Mouse (Mus musculus): ENCODE measurements at regions not wholly inside any gene's neighbourhood (a gene's known extent, or its start where the extent isn't known, plus 50 kb on each side); places are given as distances from the start of the nearest gene placed in this dataset.
A peak's percentile ranks its signal among the peaks of the same experiment; 100 is the strongest.

DNA sequence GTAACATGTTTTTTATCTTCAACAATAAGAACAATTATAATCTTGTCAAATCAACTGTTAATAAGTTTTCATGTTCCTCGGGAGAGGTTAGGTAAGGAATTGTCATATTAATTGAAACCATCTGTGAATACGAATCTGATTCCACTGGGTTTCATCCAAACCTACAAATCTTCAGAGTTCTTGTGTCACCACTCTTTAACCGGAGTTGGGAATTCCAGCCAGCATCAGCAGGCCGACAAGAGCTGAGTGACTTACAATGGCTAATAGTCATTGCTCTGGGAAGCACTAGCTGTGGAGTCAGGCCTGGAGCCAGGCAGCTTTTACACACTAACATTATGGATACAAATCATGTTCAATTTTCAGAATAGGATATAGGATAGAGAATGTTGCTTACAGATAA lies 273.3 kb downstream of the Isl1 start:
- no peak overlapping the region for H3K4me2 ChIP-seq (ENCODE audit: low read depth)
- DNase-seq (ENCODE audit: low spot score) (no peak), ATAC-seq (ENCODE audit: insufficient read depth, low FRiP score, low TSS enrichment) (no peak)
- no peaks in the 10 kb centered on the region for H3K27me3 ChIP-seq (ENCODE audit: control insufficient read depth, insufficient read depth, low read length)
- no peaks in the 10 kb centered on the region for H3K9me3 ChIP-seq (ENCODE audit: control insufficient read depth, low read length)
- no peak overlapping the region for H3K9ac ChIP-seq (ENCODE audit: low read length)
- 71% methylated on average over 4 of the region's 4 CpGs for WGBS
- H3K4me3 ChIP-seq (ENCODE audit: low read depth, low read length), result no peak overlapping the region
- H3K27ac ChIP-seq (ENCODE audit: low read depth, low read length), result no peak overlapping the region
- no peaks in the 10 kb centered on the region for H3K4me1 ChIP-seq (ENCODE audit: control insufficient read depth, insufficient read depth, low read length)
- no peaks in the 10 kb centered on the region for H3K36me3 ChIP-seq (ENCODE audit: control insufficient read depth, insufficient read depth, low read length)

DNA sequence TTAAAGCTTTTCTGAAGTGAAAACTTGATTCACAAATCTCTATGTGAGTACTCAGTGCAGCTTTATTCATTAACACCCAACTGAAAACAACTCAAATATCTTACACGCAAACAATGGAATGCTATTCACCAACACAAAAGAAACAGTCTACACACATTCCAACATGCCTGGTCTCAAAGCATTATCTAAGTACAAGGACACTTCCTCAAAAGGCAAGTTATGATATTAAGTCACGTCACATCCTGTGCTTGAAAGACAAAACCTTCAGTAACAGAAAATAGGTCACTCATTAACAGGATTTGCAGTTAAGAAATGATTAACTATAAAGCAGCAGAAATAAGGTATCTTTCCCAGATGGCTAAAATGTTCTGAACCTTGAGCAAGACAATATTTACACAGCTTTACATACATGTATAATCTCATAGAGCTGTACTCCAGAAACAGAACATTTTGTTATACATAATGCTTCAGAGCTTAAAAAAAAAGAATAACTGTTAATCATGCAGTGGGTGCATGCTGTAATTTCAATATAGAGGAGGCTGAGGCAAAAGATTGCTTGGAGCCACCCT lies 279.3 kb downstream of the Isl1 start:
- Histone ChIP-seq H3K4me1 (ENCODE audit: control insufficient read depth, insufficient read depth, low read length) (no peaks in the 10 kb centered on the region), H3K9me3 (ENCODE audit: control insufficient read depth, low read length) (no peaks in the 10 kb centered on the region), H3K36me3 (ENCODE audit: control insufficient read depth, insufficient read depth, low read length) (no peaks in the 10 kb centered on the region), H3K27me3 (ENCODE audit: control insufficient read depth, insufficient read depth, low read length) (no peaks in the 10 kb centered on the region), H3K9ac (ENCODE audit: low read length) (no peak overlapping the region), H3K27ac (ENCODE audit: low read depth, low read length) (no peak overlapping the region), H3K4me3 (ENCODE audit: low read depth, low read length) (no peak overlapping the region), H3K4me2 (ENCODE audit: low read depth) (no peak overlapping the region)
- ATAC-seq (ENCODE audit: insufficient read depth, low FRiP score, low TSS enrichment), result no peak
- WGBS, result 85% methylated on average over 2 of the region's 2 CpGs
- DNase-seq (ENCODE audit: low spot score), result no peak

DNA sequence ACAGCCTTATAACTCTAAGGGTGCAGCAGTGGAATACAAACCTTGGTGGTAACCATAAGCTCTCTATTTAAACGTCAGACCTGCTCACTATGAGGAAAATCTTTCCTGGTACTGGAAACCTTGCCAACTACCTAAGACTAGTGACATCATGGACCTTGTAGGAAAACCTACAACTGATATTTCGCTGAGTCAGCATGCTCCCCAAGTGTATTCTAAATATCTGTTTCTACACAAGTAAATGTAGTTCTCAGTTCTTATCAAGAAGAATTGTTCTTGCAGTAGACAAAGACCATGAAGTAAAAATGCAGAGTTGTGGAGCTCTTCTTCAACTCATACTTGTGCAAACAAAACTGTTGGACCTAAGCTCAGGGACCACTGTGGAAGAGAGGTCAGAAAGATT lies 280.9 kb downstream of the Isl1 start:
- ATAC-seq (ENCODE audit: insufficient read depth, low FRiP score, low TSS enrichment) (no peak), DNase-seq (ENCODE audit: low spot score) (no peak)
- Histone ChIP-seq H3K4me2 (ENCODE audit: low read depth) (no peak overlapping the region), H3K27ac (ENCODE audit: low read depth, low read length) (no peak overlapping the region), H3K9me3 (ENCODE audit: control insufficient read depth, low read length) (no peaks in the 10 kb centered on the region), H3K4me1 (ENCODE audit: control insufficient read depth, insufficient read depth, low read length) (no peaks in the 10 kb centered on the region), H3K27me3 (ENCODE audit: control insufficient read depth, insufficient read depth, low read length) (no peaks in the 10 kb centered on the region), H3K9ac (ENCODE audit: low read length) (no peak overlapping the region), H3K4me3 (ENCODE audit: low read depth, low read length) (no peak overlapping the region), H3K36me3 (ENCODE audit: control insufficient read depth, insufficient read depth, low read length) (no peaks in the 10 kb centered on the region)
- 91% methylated on average over 2 of the region's 2 CpGs for WGBS

DNA sequence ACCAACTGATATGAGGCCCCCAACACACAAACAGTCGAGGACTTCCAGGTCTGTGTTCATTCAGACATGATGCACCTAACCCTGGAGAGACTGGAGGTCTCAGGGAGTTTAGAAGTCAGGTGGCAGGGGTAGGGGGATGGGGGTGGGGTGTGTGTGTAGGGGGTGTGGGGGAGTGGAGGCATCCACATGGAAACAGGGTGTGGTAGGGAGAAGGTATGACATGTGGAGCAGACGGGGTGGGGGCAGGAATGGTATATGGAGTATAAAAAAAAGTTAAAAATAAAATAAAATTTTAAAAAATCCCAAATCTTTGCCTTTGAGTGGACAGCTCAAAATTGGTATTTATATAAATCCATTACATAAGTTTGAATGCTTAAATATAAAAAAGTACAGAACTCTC lies 282.3 kb downstream of the Isl1 start:
- 86% methylated on average over 2 of the region's 2 CpGs for WGBS
- H3K36me3 ChIP-seq (ENCODE audit: control insufficient read depth, insufficient read depth, low read length), result no peaks in the 10 kb centered on the region
- H3K9me3 ChIP-seq (ENCODE audit: control insufficient read depth, low read length), result no peaks in the 10 kb centered on the region
- H3K27ac ChIP-seq (ENCODE audit: low read depth, low read length), result no peak overlapping the region
- no peaks in the 10 kb centered on the region for H3K4me1 ChIP-seq (ENCODE audit: control insufficient read depth, insufficient read depth, low read length)
- no peak overlapping the region for H3K4me3 ChIP-seq (ENCODE audit: low read depth, low read length)
- ATAC-seq (ENCODE audit: insufficient read depth, low FRiP score, low TSS enrichment), result peak; percentile 56; the same call in 1 of the 2 replicates
- H3K27me3 ChIP-seq (ENCODE audit: control insufficient read depth, insufficient read depth, low read length), result no peaks in the 10 kb centered on the region
- H3K9ac ChIP-seq (ENCODE audit: low read length), result no peak overlapping the region
- DNase-seq (ENCODE audit: low spot score), result no peak
- no peak overlapping the region for H3K4me2 ChIP-seq (ENCODE audit: low read depth)

DNA sequence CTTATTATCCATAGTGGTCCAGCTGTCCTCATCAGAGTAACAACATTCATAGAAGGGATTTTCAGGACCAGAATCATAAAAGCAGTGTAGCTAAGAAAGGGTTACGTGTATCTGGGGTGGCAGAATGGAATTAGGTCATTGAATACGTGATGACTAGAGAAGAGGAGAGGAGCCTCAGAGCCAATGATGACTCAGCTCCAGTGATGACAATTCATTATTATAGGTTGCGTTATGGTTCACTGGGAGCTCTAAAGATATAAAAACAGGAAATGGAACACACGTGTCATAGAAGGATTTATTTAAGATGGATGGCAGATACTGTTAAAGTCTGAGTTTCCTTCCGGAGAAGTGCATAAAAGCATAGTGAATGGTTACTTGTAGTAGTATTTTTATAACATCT lies 291.6 kb downstream of the Isl1 start:
- no peak for ATAC-seq (ENCODE audit: insufficient read depth, low FRiP score, low TSS enrichment)
- WGBS, result 73% methylated on average over 5 of the region's 5 CpGs

DNA sequence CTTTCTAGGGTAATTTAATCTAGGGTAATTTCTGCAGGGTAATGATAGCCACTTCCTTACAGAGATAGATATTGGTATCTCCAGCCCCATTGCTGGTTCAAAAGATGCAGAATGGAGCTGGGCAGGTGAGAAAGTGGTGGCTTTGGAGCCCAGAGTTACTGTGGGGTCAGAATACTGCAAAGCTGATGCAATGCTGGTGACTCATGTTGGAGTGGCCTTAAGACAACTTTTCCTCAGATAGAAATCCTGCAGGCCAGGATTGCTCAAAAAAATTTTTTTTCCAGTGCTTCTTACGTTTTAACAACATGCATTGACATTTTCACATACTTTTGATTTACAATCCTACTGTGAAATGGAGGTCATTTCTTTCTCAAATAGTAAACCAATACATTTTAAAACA lies 305.8 kb downstream of the Isl1 start:
- WGBS, result 66% methylated on average over 1 of the region's 1 CpGs
- DNase-seq (ENCODE audit: low spot score) (no peak), ATAC-seq (ENCODE audit: insufficient read depth, low FRiP score, low TSS enrichment) (no peak)
- Histone ChIP-seq H3K4me3 (ENCODE audit: low read depth, low read length) (no peak overlapping the region), H3K36me3 (ENCODE audit: control insufficient read depth, insufficient read depth, low read length) (no peaks in the 10 kb centered on the region), H3K4me2 (ENCODE audit: low read depth) (no peak overlapping the region), H3K27ac (ENCODE audit: low read depth, low read length) (no peak overlapping the region), H3K4me1 (ENCODE audit: control insufficient read depth, insufficient read depth, low read length) (no peaks in the 10 kb centered on the region), H3K27me3 (ENCODE audit: control insufficient read depth, insufficient read depth, low read length) (no peaks in the 10 kb centered on the region), H3K9ac (ENCODE audit: low read length) (no peak overlapping the region), H3K9me3 (ENCODE audit: control insufficient read depth, low read length) (no peaks in the 10 kb centered on the region)

More for the DNA sequence above, 291.6 kb downstream of the Isl1 start:
- Histone ChIP-seq H3K4me2 (ENCODE audit: low read depth) (no peak overlapping the region), H3K4me3 (ENCODE audit: low read depth, low read length) (no peak overlapping the region), H3K27ac (ENCODE audit: low read depth, low read length) (no peak overlapping the region), H3K36me3 (ENCODE audit: control insufficient read depth, insufficient read depth, low read length) (no peaks in the 10 kb centered on the region), H3K4me1 (ENCODE audit: control insufficient read depth, insufficient read depth, low read length) (no peaks in the 10 kb centered on the region), H3K9ac (ENCODE audit: low read length) (no peak overlapping the region), H3K27me3 (ENCODE audit: control insufficient read depth, insufficient read depth, low read length) (no peaks in the 10 kb centered on the region), H3K9me3 (ENCODE audit: control insufficient read depth, low read length) (no peaks in the 10 kb centered on the region)
- no peak for DNase-seq (ENCODE audit: low spot score)

DNA sequence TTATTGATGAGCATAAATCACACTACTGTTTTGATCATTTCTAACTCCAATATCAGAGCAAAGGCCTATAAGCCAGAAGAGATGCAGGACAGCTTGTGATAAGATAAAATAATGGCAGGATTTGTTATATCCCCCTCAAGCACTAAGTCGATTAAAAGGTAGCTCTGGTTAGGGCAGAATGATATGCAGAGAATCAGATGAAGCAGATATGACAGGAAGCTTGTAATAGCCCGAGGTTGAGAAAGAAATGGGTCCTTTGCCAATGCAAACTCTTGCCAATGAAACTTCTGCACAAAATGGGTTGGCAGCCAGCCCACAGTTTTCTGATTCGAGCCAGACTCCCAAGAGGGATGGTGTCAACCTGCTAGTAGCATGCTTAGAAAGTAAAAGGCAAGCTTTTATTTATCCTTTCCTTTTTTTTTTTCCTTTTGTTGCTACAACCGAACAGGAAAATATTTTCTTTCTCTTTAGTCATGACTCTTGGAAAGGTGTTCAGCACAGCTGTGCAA lies 307.0 kb downstream of the Isl1 start:
- whole genome bisulfite sequencing, result 75% methylated on average over 4 of the region's 4 CpGs
- H3K9me3 ChIP-seq (ENCODE audit: control insufficient read depth, low read length), result no peaks in the 10 kb centered on the region
- no peak overlapping the region for H3K27ac ChIP-seq (ENCODE audit: low read depth, low read length)
- DNase-seq (ENCODE audit: low spot score) (no peak), ATAC-seq (ENCODE audit: insufficient read depth, low FRiP score, low TSS enrichment) (no peak)
- no peak overlapping the region for H3K4me3 ChIP-seq (ENCODE audit: low read depth, low read length)
- H3K27me3 ChIP-seq (ENCODE audit: control insufficient read depth, insufficient read depth, low read length), result no peaks in the 10 kb centered on the region
- no peak overlapping the region for H3K4me2 ChIP-seq (ENCODE audit: low read depth)
- H3K4me1 ChIP-seq (ENCODE audit: control insufficient read depth, insufficient read depth, low read length), result no peaks in the 10 kb centered on the region
- H3K36me3 ChIP-seq (ENCODE audit: control insufficient read depth, insufficient read depth, low read length), result no peaks in the 10 kb centered on the region
- H3K9ac ChIP-seq (ENCODE audit: low read length), result no peak overlapping the region

DNA sequence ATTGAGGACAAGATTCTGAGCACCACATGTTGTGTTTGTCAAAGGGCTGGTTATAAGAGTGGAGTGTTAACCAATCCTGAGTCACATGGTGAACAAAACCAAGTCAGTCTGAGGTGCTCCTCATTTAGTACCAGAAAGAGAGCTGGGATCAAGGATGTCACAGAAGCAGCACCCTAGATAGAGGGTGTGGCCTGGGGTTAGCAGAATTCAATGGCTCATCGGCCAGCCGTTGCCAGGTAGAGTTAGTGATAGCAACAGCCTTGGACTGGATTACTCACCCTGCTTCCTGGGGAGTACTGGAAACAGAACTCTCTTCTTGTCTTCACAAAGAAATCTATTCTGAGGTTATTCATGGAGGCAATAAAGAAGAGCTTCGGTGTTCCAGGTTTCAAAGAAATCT lies 318.9 kb downstream of the Isl1 start:
- WGBS, result 81% methylated on average over 3 of the region's 3 CpGs

DNA sequence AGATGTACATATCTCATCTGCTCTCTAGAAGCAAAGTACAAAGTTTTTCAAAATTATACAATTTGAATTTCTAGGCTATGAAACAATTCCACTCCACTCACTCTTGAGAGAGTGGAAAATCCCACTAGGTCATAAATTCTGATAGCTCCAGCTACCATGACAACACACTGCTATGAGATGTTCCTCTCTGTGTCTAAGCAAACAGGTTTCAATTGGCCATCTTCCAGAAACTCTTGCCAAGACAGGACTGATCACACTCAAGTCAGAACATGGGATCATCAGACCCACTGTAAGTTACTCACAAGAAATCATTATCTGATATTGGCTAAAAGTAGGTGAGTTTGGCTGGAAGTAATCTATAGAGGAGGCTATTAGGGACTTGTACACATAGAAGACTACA lies 320.4 kb downstream of the Isl1 start:
- no peak overlapping the region for H3K9ac ChIP-seq (ENCODE audit: low read length)
- H3K4me2 ChIP-seq (ENCODE audit: low read depth), result no peak overlapping the region
- no peaks in the 10 kb centered on the region for H3K4me1 ChIP-seq (ENCODE audit: control insufficient read depth, insufficient read depth, low read length)
- no peak overlapping the region for H3K4me3 ChIP-seq (ENCODE audit: low read depth, low read length)
- no peaks in the 10 kb centered on the region for H3K36me3 ChIP-seq (ENCODE audit: control insufficient read depth, insufficient read depth, low read length)
- H3K27ac ChIP-seq (ENCODE audit: low read depth, low read length), result no peak overlapping the region
- H3K9me3 ChIP-seq (ENCODE audit: control insufficient read depth, low read length), result no peaks in the 10 kb centered on the region
- no peaks in the 10 kb centered on the region for H3K27me3 ChIP-seq (ENCODE audit: control insufficient read depth, insufficient read depth, low read length)
- no peak for ATAC-seq (ENCODE audit: insufficient read depth, low FRiP score, low TSS enrichment)
- no peak for DNase-seq (ENCODE audit: low spot score)

More for the DNA sequence above, 318.9 kb downstream of the Isl1 start:
- H3K4me2 ChIP-seq (ENCODE audit: low read depth), result no peak overlapping the region
- no peaks in the 10 kb centered on the region for H3K27me3 ChIP-seq (ENCODE audit: control insufficient read depth, insufficient read depth, low read length)
- H3K36me3 ChIP-seq (ENCODE audit: control insufficient read depth, insufficient read depth, low read length), result no peaks in the 10 kb centered on the region
- no peak overlapping the region for H3K9ac ChIP-seq (ENCODE audit: low read length)
- no peak for DNase-seq (ENCODE audit: low spot score)
- H3K4me1 ChIP-seq (ENCODE audit: control insufficient read depth, insufficient read depth, low read length), result no peaks in the 10 kb centered on the region
- ATAC-seq (ENCODE audit: insufficient read depth, low FRiP score, low TSS enrichment), result no peak
- H3K9me3 ChIP-seq (ENCODE audit: control insufficient read depth, low read length), result no peaks in the 10 kb centered on the region
- no peak overlapping the region for H3K4me3 ChIP-seq (ENCODE audit: low read depth, low read length)
- no peak overlapping the region for H3K27ac ChIP-seq (ENCODE audit: low read depth, low read length)
